Mouse (Mus musculus) heart, embryonic 12.5 days (tissue): ENCODE results near the gene Sap18b. TPM values are rescaled to one million over a fixed set of nuclear protein-coding genes. Genes with fewer than 3 reads are reported as not detected.
A peak's percentile ranks its signal among the peaks of the same experiment; 100 is the strongest.

Source experiments
- ATAC-seq: fragments of 200-750 bp; cut with Nextera tagmentation; 2 replicates; pipeline ENCODE4 v1.8.0; 2017; ENCODE audit warnings: moderate TSS enrichment, moderate library complexity; ENCODE audit not compliant: insufficient number of reproducible peaks, low FRiP score
- H3K27ac ChIP-seq: fragments of 300-500 bp; sonication (generic); 2 replicates; pipeline ENCODE4 v1.5.1; 2016; ENCODE audit warnings: mild to moderate bottlenecking, moderate library complexity; ENCODE audit not compliant: poor library complexity, severe bottlenecking
- H3K27me3 ChIP-seq: fragments of 300-500 bp; sonication (generic); replicated peaks from 2 replicates; pipeline ENCODE4 v1.6.1; 2016; ENCODE audit warnings: mild to moderate bottlenecking, moderate library complexity
- H3K36me3 ChIP-seq: fragments of 300-500 bp; sonication (generic); 2 replicates; pipeline ENCODE4 v1.6.1; 2016; ENCODE audit warnings: mild to moderate bottlenecking, moderate library complexity
- H3K4me1 ChIP-seq: fragments of 300-500 bp; sonication (generic); replicated peaks from 2 replicates; pipeline ENCODE4 v1.6.1; 2016; ENCODE audit warnings: mild to moderate bottlenecking
- H3K4me2 ChIP-seq: fragments of 300-500 bp; sonication (generic); 2 replicates; pipeline ENCODE4 v1.6.1; 2016; ENCODE audit warnings: mild to moderate bottlenecking, moderate library complexity
- H3K4me3 ChIP-seq: fragments of 300-500 bp; sonication (generic); 2 replicates; pipeline ENCODE4 v1.5.1; 2016; ENCODE audit warnings: mild to moderate bottlenecking
- H3K9ac ChIP-seq: fragments of 300-500 bp; sonication (generic); 2 replicates; pipeline ENCODE4 v1.6.1; 2016; ENCODE audit warnings: mild to moderate bottlenecking, moderate library complexity
- H3K9me3 ChIP-seq: fragments of 300-500 bp; sonication (generic); replicated peaks from 2 replicates; pipeline ENCODE4 v1.6.1; 2016; ENCODE audit warnings: mild to moderate bottlenecking, moderate library complexity
- WGBS: fragments of 180-500 bp; shearing (Covaris S2); methylation state at CpG from one replicate; pipeline ENCODE4 v1.1.7; 2016; 5-methylcytosine and 5-hydroxymethylcytosine counted together
- polyA plus RNA-seq: library from polyadenylated mRNA; unstranded; fragments of >200 nt; fragmentation: Nextera tagmentation; extraction: Ambion mirVana; gene quantifications from 2 replicates; pipeline ENCODE4 v1.2.1, GENCODE M21; 2016

Sap18b gene
- polyA plus RNA-seq, 1 experiment from 2014 or later = 327 TPM

- ATAC-seq = no peak
- Histone ChIP-seq H3K9ac (peak overlapping the region; percentile 95), H3K4me3 (peak overlapping the region; percentile 78), H3K27me3 (no peaks in the 10 kb centered on the region), H3K9me3 (no peaks in the 10 kb centered on the region), H3K36me3 (peaks cover 15% of the 10 kb centered on the region; the same call in 1 of the 2 replicates), H3K4me1 (peaks cover 48% of the 10 kb centered on the region), H3K4me2 (peak overlapping the region; percentile 97), H3K27ac (no peak overlapping the region)
- WGBS = 61% methylated on average over 2 of the region's 2 CpGs
Measured at GRCm38 (mm10) chr8:95805482-95805881, 19.7 kb upstream of the Sap18b start.

DNA sequence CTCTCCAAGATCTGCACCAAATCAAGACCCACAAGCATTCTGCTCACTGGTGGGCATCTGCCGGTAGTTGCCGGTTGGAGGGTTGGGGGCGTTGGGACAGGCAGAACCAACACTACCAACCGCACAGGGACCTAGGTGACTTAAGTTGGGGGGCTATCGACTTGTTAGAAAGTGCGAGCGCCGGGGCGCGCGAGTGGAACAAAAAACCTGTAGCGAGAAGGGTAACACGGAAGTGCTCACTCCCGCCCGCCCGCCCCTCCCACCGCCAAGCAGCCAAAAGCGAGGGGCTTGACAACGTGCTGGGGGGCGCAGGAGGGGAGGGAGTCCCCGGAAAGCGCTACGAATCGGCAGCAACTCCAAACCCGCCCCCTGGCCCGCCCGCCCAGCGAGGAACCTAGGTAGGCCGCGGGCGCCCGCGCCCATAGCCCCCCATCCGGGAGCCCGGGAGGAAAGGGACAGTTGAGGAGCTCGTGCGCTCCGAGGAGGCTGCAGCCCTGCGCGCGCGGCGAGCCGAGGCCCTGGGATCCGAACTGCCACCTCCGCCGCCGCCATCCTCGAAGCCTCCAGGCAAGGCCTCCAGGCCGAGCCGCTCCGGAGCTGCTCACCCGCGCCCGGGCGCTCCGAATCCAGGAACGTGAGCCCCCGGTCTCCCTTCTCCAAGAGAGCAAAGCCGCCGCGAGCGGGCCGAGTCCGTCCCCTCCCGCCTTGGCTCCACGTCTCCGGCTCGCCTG, 18.5 kb upstream of the Sap18b start:
- H3K4me3 ChIP-seq = peak overlapping the region; percentile 78

GRCm38 (mm10) chr8:95807331-95807843, 17.8 kb upstream of the Sap18b start, which contains the start of gene Cnot1:
Cnot1 (minus strand) TSS chr8:95807464.
- Histone ChIP-seq H3K27ac (peak within 1 kb of the TSS; percentile 94), H3K4me3 (peak within 1 kb of the TSS; percentile 78), H3K4me2 (peak within 1 kb of the TSS; percentile 97), H3K9ac (peak within 1 kb of the TSS; percentile 95), H3K4me1 (peaks cover 51% of the 10 kb centered on the region), H3K36me3 (0 out of 2 replicates have a peak, but pooled peaks cover 5% of the 10 kb centered on the region), H3K9me3 (no peaks in the 10 kb centered on the region), H3K27me3 (no peaks in the 10 kb centered on the region)
- ATAC-seq = peak; percentile 94
- under 1% methylated on average over 44 of the region's 44 CpGs for WGBS

More for the DNA sequence above, 18.5 kb upstream of the Sap18b start:
- Histone ChIP-seq H3K4me1 (peaks cover 54% of the 10 kb centered on the region), H3K9ac (peak overlapping the region; percentile 95), H3K27me3 (no peaks in the 10 kb centered on the region), H3K36me3 (peaks cover 12% of the 10 kb centered on the region; the same call in 1 of the 2 replicates), H3K4me2 (peak overlapping the region; percentile 97), H3K9me3 (no peaks in the 10 kb centered on the region), H3K27ac (peak overlapping the region; percentile 90)
- under 1% methylated on average over 64 of the region's 69 CpGs for WGBS
- ATAC-seq = peak; percentile 9; the same call in 1 of the 2 replicates

DNA sequence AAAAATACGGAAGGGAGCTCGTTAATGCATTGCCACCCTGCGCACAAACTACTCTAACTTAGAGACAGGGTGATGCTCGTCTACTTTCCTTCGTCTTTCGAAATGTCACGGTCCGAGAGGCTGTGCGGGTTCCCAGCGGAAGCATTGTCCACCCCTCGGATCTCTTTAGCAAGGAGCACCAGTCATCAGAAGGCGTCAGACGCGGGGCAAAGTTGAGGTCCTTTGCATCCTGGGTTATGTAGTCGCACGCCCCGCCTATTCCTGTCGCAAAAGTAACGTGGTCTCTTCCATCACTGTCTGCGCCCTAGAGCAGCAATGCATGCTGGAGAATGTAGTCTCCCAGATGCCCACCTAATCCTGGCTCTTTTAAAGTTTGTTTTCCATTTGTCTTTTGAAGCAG, 17.3 kb upstream of the Sap18b start:
- Histone ChIP-seq H3K36me3 (0 out of 2 replicates have a peak, but pooled peaks cover 4% of the 10 kb centered on the region), H3K27ac (peak overlapping the region; percentile 94), H3K4me1 (peaks cover 50% of the 10 kb centered on the region), H3K4me2 (peak overlapping the region; percentile 70), H3K4me3 (peak overlapping the region; percentile 78), H3K27me3 (no peaks in the 10 kb centered on the region), H3K9ac (peak overlapping the region; percentile 95), H3K9me3 (no peaks in the 10 kb centered on the region)
- WGBS = under 1% methylated on average over 20 of the region's 20 CpGs
- peak; percentile 90 for ATAC-seq

DNA sequence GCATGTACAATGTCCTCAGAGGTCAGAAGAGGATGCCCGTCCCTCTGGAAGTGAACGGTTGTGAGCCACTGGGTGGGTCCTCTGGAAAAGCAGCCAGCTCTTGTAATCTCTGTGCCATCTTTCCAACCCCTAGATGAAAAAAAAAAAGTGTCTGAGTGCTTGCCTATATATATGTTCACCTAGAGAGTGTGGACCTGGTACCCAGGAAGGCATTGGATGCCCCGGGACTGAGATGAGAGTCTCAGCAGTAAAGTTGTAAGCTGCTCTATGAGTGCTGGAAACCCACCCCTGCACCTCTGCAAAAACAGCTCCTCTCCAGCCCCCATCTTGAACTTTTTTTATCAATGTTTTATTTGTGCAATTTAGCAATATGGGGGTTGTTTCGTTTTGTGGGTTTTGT, 16.5 kb upstream of the Sap18b start:
- ATAC-seq = no peak
- peaks cover 47% of the 10 kb centered on the region for H3K4me1 ChIP-seq
- H3K4me2 ChIP-seq = no peak overlapping the region
- H3K27ac ChIP-seq = no peak overlapping the region
- no peak overlapping the region for H3K4me3 ChIP-seq
- H3K36me3 ChIP-seq = 0 out of 2 replicates have a peak, but pooled peaks cover 4% of the 10 kb centered on the region
- H3K9me3 ChIP-seq = no peaks in the 10 kb centered on the region
- 88% methylated on average over 4 of the region's 4 CpGs for WGBS
- H3K9ac ChIP-seq = no peak overlapping the region
- no peaks in the 10 kb centered on the region for H3K27me3 ChIP-seq

- H3K4me1 ChIP-seq = peaks cover 42% of the 10 kb centered on the region
- H3K9ac ChIP-seq = no peak overlapping the region
Measured at GRCm38 (mm10) chr8:95809116-95809515, 16.0 kb upstream of the Sap18b start.

DNA sequence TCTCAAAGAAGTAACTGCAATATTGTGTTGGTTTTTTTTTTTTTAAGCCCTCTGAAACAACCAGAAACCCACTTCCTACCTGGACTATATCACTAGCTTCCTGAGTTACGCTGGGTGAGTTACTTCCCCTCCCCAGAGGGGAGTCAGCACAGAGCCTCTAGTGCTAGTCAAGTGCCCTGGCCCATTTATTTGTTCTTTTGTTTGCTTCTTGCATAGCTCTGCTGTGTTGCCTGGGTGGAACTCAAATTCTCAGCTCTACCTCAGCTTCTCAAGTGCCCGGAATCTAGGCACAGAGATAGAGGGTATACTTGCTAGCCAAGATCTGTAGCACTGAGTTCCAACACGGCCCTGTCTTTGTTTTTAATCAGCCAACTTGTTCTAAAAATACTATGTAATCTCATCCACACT, 15.0 kb upstream of the Sap18b start:
- ATAC-seq = no peak
- H3K4me3 ChIP-seq = no peak overlapping the region
- H3K4me2 ChIP-seq = peak overlapping the region; percentile 21
- no peak overlapping the region for H3K9ac ChIP-seq
- 15% methylated on average over 3 of the region's 3 CpGs for WGBS
- peaks cover 32% of the 10 kb centered on the region for H3K4me1 ChIP-seq
- H3K27me3 ChIP-seq = no peaks in the 10 kb centered on the region
- H3K9me3 ChIP-seq = no peaks in the 10 kb centered on the region
- H3K36me3 ChIP-seq = no peaks in the 10 kb centered on the region
- H3K27ac ChIP-seq = peak overlapping the region; percentile 93

More at GRCm38 (mm10) chr8:95809116-95809515, 16.0 kb upstream of the Sap18b start:
- H3K27ac ChIP-seq = peak overlapping the region; percentile 93; the same call in 1 of the 2 replicates
- no peak for ATAC-seq
- no peak overlapping the region for H3K4me3 ChIP-seq
- no peaks in the 10 kb centered on the region for H3K27me3 ChIP-seq
- no peak overlapping the region for H3K4me2 ChIP-seq
- 85% methylated on average over 5 of the region's 5 CpGs for WGBS
- no peaks in the 10 kb centered on the region for H3K9me3 ChIP-seq
- 0 out of 2 replicates have a peak, but pooled peaks cover 4% of the 10 kb centered on the region for H3K36me3 ChIP-seq

- peak overlapping the region; percentile 60; the same call in 1 of the 2 replicates for H3K27ac ChIP-seq
- ATAC-seq = no peak
- no peaks in the 10 kb centered on the region for H3K27me3 ChIP-seq
- no peak overlapping the region for H3K9ac ChIP-seq
- peaks cover 38% of the 10 kb centered on the region for H3K4me1 ChIP-seq
- H3K4me3 ChIP-seq = no peak overlapping the region
- WGBS = 42% methylated on average over 6 of the region's 6 CpGs
- H3K4me2 ChIP-seq = no peak overlapping the region; the same call in 1 of the 2 replicates
- no peaks in the 10 kb centered on the region for H3K9me3 ChIP-seq
- no peaks in the 10 kb centered on the region for H3K36me3 ChIP-seq
Measured at GRCm38 (mm10) chr8:95816044-95816708, 9.0 kb upstream of the Sap18b start.

GRCm38 (mm10) chr8:95817597-95817996, 7.5 kb upstream of the Sap18b start:
- Histone ChIP-seq H3K4me2 (peak overlapping the region; percentile 47), H3K9ac (peak overlapping the region; percentile 0; the same call in 1 of the 2 replicates), H3K27ac (peak overlapping the region; percentile 91), H3K4me1 (peaks cover 34% of the 10 kb centered on the region), H3K36me3 (no peaks in the 10 kb centered on the region), H3K4me3 (no peak overlapping the region), H3K9me3 (no peaks in the 10 kb centered on the region), H3K27me3 (no peaks in the 10 kb centered on the region)
- WGBS = 55% methylated on average over 3 of the region's 3 CpGs
- no peak for ATAC-seq

- peak overlapping the region; percentile 47 for H3K4me2 ChIP-seq
- H3K27ac ChIP-seq = peak overlapping the region; percentile 91
Measured at GRCm38 (mm10) chr8:95818211-95818610, 6.9 kb upstream of the Sap18b start.

DNA sequence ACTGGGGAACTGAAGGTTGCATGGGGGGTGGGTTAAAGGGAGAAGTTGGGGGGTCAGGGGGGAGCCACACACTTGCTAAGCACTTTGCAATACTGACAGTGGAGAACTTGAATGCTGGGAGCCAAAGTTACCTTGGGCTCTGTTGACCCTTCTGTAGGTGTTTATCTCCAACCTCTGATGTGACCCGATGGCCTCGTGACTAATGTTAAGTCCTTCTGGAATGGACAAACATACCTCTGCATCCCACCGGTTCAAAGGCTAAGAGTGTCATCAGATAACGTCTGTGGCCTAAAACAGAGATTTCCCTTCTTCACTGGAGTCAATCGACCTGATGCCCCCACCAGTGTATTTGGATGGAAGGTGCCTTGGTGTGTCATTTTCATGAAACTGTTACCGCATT, 3.9 kb upstream of the Sap18b start:
- no peak overlapping the region for H3K4me3 ChIP-seq
- 78% methylated on average over 6 of the region's 6 CpGs for WGBS

More at GRCm38 (mm10) chr8:95818211-95818610, 6.9 kb upstream of the Sap18b start:
- H3K27me3 ChIP-seq = no peaks in the 10 kb centered on the region
- no peaks in the 10 kb centered on the region for H3K9me3 ChIP-seq
- H3K4me1 ChIP-seq = peaks cover 37% of the 10 kb centered on the region
- no peak overlapping the region; the same call in 1 of the 2 replicates for H3K9ac ChIP-seq
- 0 out of 2 replicates have a peak, but pooled peaks have one; percentile 58 for ATAC-seq
- H3K4me3 ChIP-seq = no peak overlapping the region
- 21% methylated on average over 1 of the region's 1 CpGs for WGBS
- no peaks in the 10 kb centered on the region for H3K36me3 ChIP-seq

More for the DNA sequence above, 3.9 kb upstream of the Sap18b start:
- H3K27me3 ChIP-seq = no peaks in the 10 kb centered on the region
- no peak overlapping the region for H3K27ac ChIP-seq
- no peaks in the 10 kb centered on the region for H3K9me3 ChIP-seq
- no peak overlapping the region for H3K9ac ChIP-seq
- H3K4me1 ChIP-seq = peaks cover 34% of the 10 kb centered on the region
- ATAC-seq = no peak
- H3K36me3 ChIP-seq = no peaks in the 10 kb centered on the region
- H3K4me2 ChIP-seq = no peak overlapping the region
